Mouse (Mus musculus) intestine, embryonic 15.5 days (tissue): ENCODE measurements around the gene Zkscan3. TPM values are rescaled to one million over a fixed set of nuclear protein-coding genes. Genes with fewer than 3 reads are reported as not detected.

ENCODE experiments used
- ATAC-seq: fragments of 200-750 bp; cut with Nextera tagmentation; 2 replicates; pipeline ENCODE4 v1.8.0; 2017; ENCODE audit warnings: moderate TSS enrichment, moderate library complexity
- H3K27ac ChIP-seq: fragments of 300-500 bp; sonication (generic); 2 replicates; pipeline ENCODE4 v1.5.1; 2015; ENCODE audit warnings: mild to moderate bottlenecking, inconsistent platforms
- H3K27me3 ChIP-seq: fragments of 300-500 bp; sonication (generic); replicated peaks from 2 replicates; pipeline ENCODE4 v1.6.1; 2015; ENCODE audit warnings: inconsistent platforms
- H3K36me3 ChIP-seq: fragments of 300-500 bp; sonication (generic); 2 replicates; pipeline ENCODE4 v1.6.1; 2015; ENCODE audit warnings: inconsistent platforms
- H3K4me1 ChIP-seq: fragments of 300-500 bp; sonication (generic); replicated peaks from 2 replicates; pipeline ENCODE4 v1.6.1; 2015; ENCODE audit warnings: inconsistent platforms
- H3K4me2 ChIP-seq: fragments of 300-500 bp; sonication (generic); replicated peaks from 2 replicates; pipeline ENCODE4 v1.6.1; 2015; ENCODE audit warnings: mild to moderate bottlenecking, inconsistent platforms
- H3K4me3 ChIP-seq: fragments of 300-500 bp; sonication (generic); replicated peaks from 2 replicates; pipeline ENCODE4 v1.5.1; 2015; ENCODE audit warnings: inconsistent platforms
- H3K9ac ChIP-seq: fragments of 300-500 bp; sonication (generic); 2 replicates; pipeline ENCODE4 v1.6.1; 2015; ENCODE audit warnings: inconsistent platforms
- H3K9me3 ChIP-seq: fragments of 300-500 bp; sonication (generic); 2 replicates; pipeline ENCODE4 v1.6.1; 2016; ENCODE audit warnings: inconsistent platforms
- WGBS: fragments of 180-500 bp; shearing (Covaris S2); methylation state at CpG from one replicate; pipeline ENCODE4 v1.1.7; 2015; 5-methylcytosine and 5-hydroxymethylcytosine counted together
- microRNA counts: library from miRNA; unstranded; fragments of <30 nt; microRNA quantifications from one replicate; lab custom pipeline; 2016
- polyA plus RNA-seq: library from polyadenylated mRNA; unstranded; fragments of >200 nt; fragmentation: Nextera tagmentation; extraction: Ambion mirVana; gene quantifications from 2 replicates; pipeline ENCODE4 v1.2.1, GENCODE M21; 2015

The Zkscan3 gene
- polyA plus RNA-seq, 1 experiment from 2014 or later = 66.9 TPM

GRCm38 (mm10) chr13:21395211-21395610 lies 7.3 kb downstream of the Zkscan3 start:
- H3K4me1 ChIP-seq = no peaks in the 10 kb centered on the region
- H3K9ac ChIP-seq = no peak overlapping the region
- no peak overlapping the region for H3K4me2 ChIP-seq
- H3K27ac ChIP-seq = no peak overlapping the region
- no peaks in the 10 kb centered on the region for H3K27me3 ChIP-seq
- H3K4me3 ChIP-seq = no peak overlapping the region
- no peaks in the 10 kb centered on the region for H3K9me3 ChIP-seq
- H3K36me3 ChIP-seq = peaks cover 36% of the 10 kb centered on the region
- ATAC-seq = no peak
- 94% methylated on average over 1 of the region's 1 CpGs for WGBS

GRCm38 (mm10) chr13:21377773-21378172 lies 24.8 kb downstream of the Zkscan3 start:
- H3K4me3 ChIP-seq = no peak overlapping the region
- no peak overlapping the region for H3K27ac ChIP-seq
- no peaks in the 10 kb centered on the region for H3K36me3 ChIP-seq
- ATAC-seq = no peak
- no peaks in the 10 kb centered on the region for H3K9me3 ChIP-seq
- no peaks in the 10 kb centered on the region for H3K27me3 ChIP-seq
- no peak overlapping the region for H3K9ac ChIP-seq
- no peaks in the 10 kb centered on the region for H3K4me1 ChIP-seq
- 88% methylated on average over 2 of the region's 2 CpGs for WGBS
- H3K4me2 ChIP-seq = no peak overlapping the region

DNA sequence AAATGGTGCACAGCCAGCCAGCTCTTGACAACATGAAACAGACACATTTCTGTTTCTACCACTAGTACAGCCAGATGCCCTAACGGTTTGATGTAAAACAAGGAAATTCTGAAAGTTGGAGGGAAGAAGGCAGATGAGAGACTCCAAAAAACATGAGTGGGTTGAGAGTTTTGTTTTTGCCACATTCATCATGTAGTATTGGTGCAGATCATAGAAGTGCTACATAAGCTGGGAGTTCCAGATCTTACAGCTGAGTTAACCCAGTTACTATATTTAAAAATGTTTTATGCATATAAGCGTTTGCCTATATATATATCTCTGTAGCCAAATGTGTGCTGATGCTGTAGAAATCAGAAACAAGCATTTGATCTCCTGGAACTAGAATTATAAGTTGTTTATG lies 29.9 kb downstream of the Zkscan3 start:
- peaks cover 10% of the 10 kb centered on the region; the same call in 1 of the 2 replicates for H3K36me3 ChIP-seq
- no peaks in the 10 kb centered on the region for H3K27me3 ChIP-seq
- H3K4me3 ChIP-seq = no peak overlapping the region
- no peak for ATAC-seq
- no peak overlapping the region for H3K4me2 ChIP-seq
- no peaks in the 10 kb centered on the region for H3K9me3 ChIP-seq
- H3K27ac ChIP-seq = no peak overlapping the region
- no peak overlapping the region for H3K9ac ChIP-seq
- WGBS = 87% methylated on average over 2 of the region's 2 CpGs
- H3K4me1 ChIP-seq = no peaks in the 10 kb centered on the region

- no peaks in the 10 kb centered on the region for H3K9me3 ChIP-seq
- H3K27me3 ChIP-seq = no peaks in the 10 kb centered on the region
- no peak overlapping the region for H3K4me3 ChIP-seq
- no peak for ATAC-seq
- peaks cover 14% of the 10 kb centered on the region; the same call in 1 of the 2 replicates for H3K4me1 ChIP-seq
- H3K36me3 ChIP-seq = peaks cover 13% of the 10 kb centered on the region; the same call in 1 of the 2 replicates
- no peak overlapping the region for H3K9ac ChIP-seq
- no peak overlapping the region for H3K27ac ChIP-seq
- WGBS = 77% methylated on average over 6 of the region's 6 CpGs
- no peak overlapping the region for H3K4me2 ChIP-seq
Measured at GRCm38 (mm10) chr13:21366635-21367034, 35.9 kb downstream of the Zkscan3 start.

DNA sequence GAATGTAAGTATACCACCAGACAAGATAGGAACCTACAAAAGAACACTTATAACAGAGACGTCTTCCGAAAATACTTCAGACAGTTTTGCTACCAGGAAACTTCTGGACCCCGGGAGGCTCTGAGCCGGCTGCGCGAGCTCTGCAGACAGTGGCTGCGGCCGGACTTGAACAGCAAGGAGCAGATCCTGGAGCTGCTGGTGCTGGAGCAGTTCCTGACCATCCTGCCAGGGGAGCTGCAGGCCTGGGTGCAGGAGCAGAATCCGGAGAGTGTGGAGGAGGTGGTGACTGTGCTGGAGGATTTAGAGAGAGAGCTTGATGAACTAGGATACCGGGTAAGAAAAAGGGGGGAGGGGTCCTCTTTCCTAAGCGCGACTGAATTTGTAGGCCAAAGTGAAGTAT lies 38.8 kb downstream of the Zkscan3 start:
- Histone ChIP-seq H3K4me1 (peaks cover 14% of the 10 kb centered on the region; the same call in 1 of the 2 replicates), H3K4me3 (peak overlapping the region; percentile 76; the same call in 1 of the 2 replicates), H3K9me3 (no peaks in the 10 kb centered on the region), H3K27me3 (no peaks in the 10 kb centered on the region), H3K27ac (no peak overlapping the region), H3K9ac (peak overlapping the region; percentile 34; the same call in 1 of the 2 replicates), H3K36me3 (peaks cover 6% of the 10 kb centered on the region; the same call in 1 of the 2 replicates), H3K4me2 (peak overlapping the region; percentile 57)
- 75% methylated on average over 12 of the region's 12 CpGs for whole genome bisulfite sequencing
- no peak for ATAC-seq

- H3K9me3 ChIP-seq = no peaks in the 10 kb centered on the region
- peak within 1 kb of the TSS; percentile 93 for H3K9ac ChIP-seq
- H3K4me2 ChIP-seq = peak within 1 kb of the TSS; percentile 57
- peak; percentile 100 for ATAC-seq
- WGBS = 1% methylated on average over 29 of the region's 29 CpGs
- no peaks in the 10 kb centered on the region for H3K27me3 ChIP-seq
- peak within 1 kb of the TSS; percentile 61; the same call in 1 of the 2 replicates for H3K27ac ChIP-seq
- H3K4me1 ChIP-seq = peaks cover 14% of the 10 kb centered on the region; the same call in 1 of the 2 replicates
- H3K4me3 ChIP-seq = peak within 1 kb of the TSS; percentile 76
- H3K36me3 ChIP-seq = 0 out of 2 replicates have a peak, but pooled peaks cover 3% of the 10 kb centered on the region
Measured at GRCm38 (mm10) chr13:21362621-21363248, 39.8 kb downstream of the Zkscan3 start, which contains the start of gene Zscan12. TSS of gene Zscan12 (plus strand) at chr13:21362820.

GRCm38 (mm10) chr13:21350593-21350992 lies 52.0 kb downstream of the Zkscan3 start:
- Histone ChIP-seq H3K4me1 (no peaks in the 10 kb centered on the region), H3K27ac (no peak overlapping the region), H3K9ac (no peak overlapping the region), H3K9me3 (no peaks in the 10 kb centered on the region), H3K4me3 (no peak overlapping the region), H3K36me3 (no peaks in the 10 kb centered on the region), H3K4me2 (no peak overlapping the region), H3K27me3 (no peaks in the 10 kb centered on the region)
- no peak for ATAC-seq

DNA sequence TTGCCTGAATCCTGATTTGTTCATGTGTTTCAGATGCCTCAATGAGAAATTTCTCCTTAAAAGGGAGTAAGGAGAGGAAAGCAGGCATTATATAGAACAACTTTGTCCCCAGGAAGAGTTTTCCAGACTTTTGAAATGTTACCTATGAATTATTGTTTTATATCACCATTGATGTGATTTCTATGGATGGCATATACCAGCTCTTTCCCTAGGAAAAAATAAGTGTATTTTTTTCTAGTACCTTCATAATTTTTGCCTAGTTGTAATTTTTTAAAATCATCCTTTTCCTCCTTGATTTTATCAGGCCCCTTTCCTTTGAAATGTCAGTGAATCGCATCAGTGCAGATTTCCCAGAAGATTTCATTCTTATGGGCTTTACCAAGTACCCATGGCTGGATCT lies 55.9 kb downstream of the Zkscan3 start, which contains the start of gene Olfr1367:
Gene Olfr1367, plus strand, starts transcription at position 301 of the 400 bp plus-strand sequence.
- ATAC-seq = no peak
- Histone ChIP-seq H3K27me3 (no peaks in the 10 kb centered on the region), H3K27ac (no peak within 1 kb of the TSS), H3K36me3 (no peaks in the 10 kb centered on the region), H3K9ac (no peak within 1 kb of the TSS), H3K9me3 (no peaks in the 10 kb centered on the region), H3K4me2 (no peak within 1 kb of the TSS), H3K4me3 (no peak within 1 kb of the TSS), H3K4me1 (no peaks in the 10 kb centered on the region)
- 83% methylated on average over 1 of the region's 1 CpGs for WGBS

MicroRNA genes within 50 kb of the gene (microRNA counts, 519-probe panel; counts per million panel counts)
- microRNA mmu-miR-1896 (lab: Ali Mortazavi, UCI) = 2,817 counts per million, percentile 73 among the panel's probes with 10 or more counts

Other genes starting within 250 kb of the Zkscan3 start
- gene Trim27, start 223.3 kb downstream of the Zkscan3 start, polyA plus RNA-seq = 155 and 156 TPM in 2 replicates
- gene Gpx5, start 110.0 kb downstream of the Zkscan3 start, polyA plus RNA-seq = not detected in 2 replicates
- gene Gpx6, start 90.6 kb downstream of the Zkscan3 start, polyA plus RNA-seq = not detected in 2 replicates
- gene Olfr1367, start 55.8 kb downstream of the Zkscan3 start, polyA plus RNA-seq = not detected in 2 replicates
- gene Zscan12, start 39.9 kb downstream of the Zkscan3 start, polyA plus RNA-seq = 8.6 and 8.7 TPM in 2 replicates
- 2.2 and 2.3 TPM in 2 replicates for gene Pgbd1, start 38.3 kb upstream of the Zkscan3 start, polyA plus RNA-seq
- gene Zscan26, start 51.0 kb upstream of the Zkscan3 start, polyA plus RNA-seq = 26.5 and 27.2 TPM in 2 replicates
- gene Nkapl, start 65.8 kb upstream of the Zkscan3 start, polyA plus RNA-seq = 2.2 and 2.9 TPM in 2 replicates
- gene Zkscan4, start 76.2 kb upstream of the Zkscan3 start, polyA plus RNA-seq = 2.6 and 2.8 TPM in 2 replicates
- gene Gm10065, start 76.7 kb upstream of the Zkscan3 start, polyA plus RNA-seq = not detected in 2 replicates
- 0.40 and 0.56 TPM in 2 replicates for gene AK157302, start 92.5 kb upstream of the Zkscan3 start, polyA plus RNA-seq
- 12.6 and 13.1 TPM in 2 replicates for gene Gm11273, start 98.7 kb upstream of the Zkscan3 start, polyA plus RNA-seq
- gene Zkscan8, start 128.4 kb upstream of the Zkscan3 start, polyA plus RNA-seq = 3.6 and 5.5 TPM in 2 replicates
- gene Olfr1366, start 140.1 kb upstream of the Zkscan3 start, polyA plus RNA-seq = 0.09 and 0.18 TPM in 2 replicates
- gene Olfr1535, start 157.1 kb upstream of the Zkscan3 start, polyA plus RNA-seq = not detected in 2 replicates
- not detected in 2 replicates for gene Olfr1364, start 179.0 kb upstream of the Zkscan3 start, polyA plus RNA-seq
- not detected in 2 replicates for gene Olfr1362, start 211.3 kb upstream of the Zkscan3 start, polyA plus RNA-seq
- not detected in 2 replicates for gene Olfr11, start 239.8 kb upstream of the Zkscan3 start, polyA plus RNA-seq